Comparison of ENCODE assay signal across 19 mouse cellular contexts in genomic region chr1:20478695-20479094, GRCm38 (mm10).
DNase-seq lines count a peak whose midpoint lies in the region; ATAC-seq and TF ChIP-seq lines count a peak whose summit lies in the region.
"Had no signal": no experiment of that assay in that cellular context is flagged by ENCODE, and none has a peak within 500 bp of the region (broad histone marks: within the 10 kb centered on the region; RNA-seq: fewer than 3 reads in every experiment).

No protein-coding gene starts in this region.

- no peaks in the 10 kb centered on the region for H3K9me3 ChIP-seq in kidney, embryonic 15.5 days (replicated peaks)
- H3K9me3 ChIP-seq in forebrain, embryonic 16.5 days (ENCODE audit: control insufficient read depth, low read length) = no peaks in the 10 kb centered on the region
- H3K9me3 ChIP-seq in midbrain, embryonic 10.5 days (replicated peaks) = no peaks in the 10 kb centered on the region
- H3K9me3 ChIP-seq in neural tube, embryonic 13.5 days = no peaks in the 10 kb centered on the region
- H3K9me3 ChIP-seq: limb, embryonic 15.5 days; megakaryocyte, embryonic 14.5 days had no signal

- no peaks in the 10 kb centered on the region for H3K36me3 ChIP-seq in kidney, embryonic 15.5 days
- H3K36me3 ChIP-seq in forebrain, embryonic 16.5 days (ENCODE audit: control insufficient read depth, insufficient read depth) = no peaks in the 10 kb centered on the region
- no peaks in the 10 kb centered on the region for H3K36me3 ChIP-seq in midbrain, embryonic 10.5 days
- H3K36me3 ChIP-seq in neural tube, embryonic 13.5 days = no peaks in the 10 kb centered on the region
- H3K36me3 ChIP-seq in heart, adult 2 months (ENCODE audit: control insufficient read depth, insufficient read depth, low read length) = no peaks in the 10 kb centered on the region
- H3K36me3 ChIP-seq: limb, embryonic 15.5 days had no signal

- no peak overlapping the region for H3K27ac ChIP-seq in kidney, embryonic 15.5 days
- no peak overlapping the region for H3K27ac ChIP-seq in forebrain, embryonic 16.5 days (ENCODE audit: low read length)
- no peak overlapping the region for H3K27ac ChIP-seq in midbrain, embryonic 10.5 days (replicated peaks)
- no peak overlapping the region for H3K27ac ChIP-seq in neural tube, embryonic 13.5 days (replicated peaks)
- H3K27ac ChIP-seq in heart, adult 2 months = no peak overlapping the region
- H3K27ac ChIP-seq: limb, embryonic 15.5 days had no signal

- TF ChIP-seq CTCF in heart, adult 2 months (IDR thresholded peaks at IDR 0.05) = no peak

- intact Hi-C loops in heart, adult 2 months (cut with DNase I) = no loop called here

- no peaks in the 10 kb centered on the region for H3K79me2 ChIP-seq in heart, adult 2 months (replicated peaks; ENCODE audit: control insufficient read depth, insufficient read depth, low read length)

- ATAC-seq in kidney, embryonic 15.5 days (replicated peaks; ENCODE audit: low FRiP score) = no peak
- ATAC-seq in forebrain, embryonic 16.5 days = no peak
- no peak for ATAC-seq in neural tube, embryonic 13.5 days (ENCODE audit: low read depth)
- ATAC-seq: activated CD4-positive, CD25-positive, alpha-beta regulatory T cell, adult 4 months; Patski had no signal

- 70% methylated on average over 3 of the region's 3 CpGs for WGBS in kidney, embryonic 15.5 days
- WGBS in forebrain, embryonic 16.5 days = 75% methylated on average over 2 of the region's 3 CpGs
- 69% methylated on average over 3 of the region's 3 CpGs for WGBS in midbrain, embryonic 10.5 days
- WGBS in neural tube, embryonic 13.5 days = 60% methylated on average over 3 of the region's 3 CpGs
- WGBS in heart, adult 2 months = 77% methylated on average over 3 of the region's 3 CpGs

- H3K4me2 ChIP-seq in kidney, embryonic 15.5 days = peak overlapping the region; percentile 58; the same call in 1 of the 2 replicates
- H3K4me2 ChIP-seq in forebrain, embryonic 16.5 days (ENCODE audit: low read length) = peak overlapping the region; percentile 78
- peak overlapping the region; percentile 66 for H3K4me2 ChIP-seq in neural tube, embryonic 13.5 days

- no peak for DNase-seq in kidney, adult 18-20 months
- no peak for DNase-seq in midbrain, embryonic 10.5 days (ENCODE audit: low spot score)
- no peak for DNase-seq in cerebellum, adult 18-20 months
- no peak for DNase-seq in heart, adult 2 months
- no peak for DNase-seq in embryo, embryonic 11 days
- DNase-seq: adrenal gland, postnatal 14 days; heart, postnatal 14 days; kidney, postnatal 14 days; layer of hippocampus, adult 9-11 months; lung, postnatal 10 days; thymus, postnatal 36 days had no signal

- no peak overlapping the region for H3K9ac ChIP-seq in kidney, embryonic 15.5 days
- H3K9ac ChIP-seq in forebrain, embryonic 16.5 days (replicated peaks; ENCODE audit: low read depth, low read length) = no peak overlapping the region
- H3K9ac ChIP-seq in neural tube, embryonic 13.5 days = peak overlapping the region; percentile 58
- H3K9ac ChIP-seq in heart, adult 2 months (ENCODE audit: low read depth, low read length) = no peak overlapping the region
- H3K9ac ChIP-seq: limb, embryonic 15.5 days had no signal

- H3K4me3 ChIP-seq in kidney, embryonic 15.5 days (replicated peaks) = no peak overlapping the region
- no peak overlapping the region for H3K4me3 ChIP-seq in forebrain, embryonic 16.5 days (replicated peaks; ENCODE audit: low read length)
- H3K4me3 ChIP-seq in midbrain, embryonic 10.5 days = peak overlapping the region; percentile 62; the same call in 1 of the 2 replicates
- H3K4me3 ChIP-seq in neural tube, embryonic 13.5 days = peak overlapping the region; percentile 42; the same call in 1 of the 2 replicates
- H3K4me3 ChIP-seq in heart, adult 2 months = no peak overlapping the region
- H3K4me3 ChIP-seq: erythroblast, embryonic 14.5 days; megakaryocyte, embryonic 14.5 days had no signal

- peaks cover 11% of the 10 kb centered on the region for H3K4me1 ChIP-seq in kidney, embryonic 15.5 days
- 0 out of 2 replicates have a peak, but pooled peaks cover 3% of the 10 kb centered on the region for H3K4me1 ChIP-seq in forebrain, embryonic 16.5 days (replicated peaks; ENCODE audit: control insufficient read depth, insufficient read depth, low read length)
- peaks cover 12% of the 10 kb centered on the region for H3K4me1 ChIP-seq in midbrain, embryonic 10.5 days
- peaks cover 15% of the 10 kb centered on the region for H3K4me1 ChIP-seq in neural tube, embryonic 13.5 days (replicated peaks)
- no peaks in the 10 kb centered on the region for H3K4me1 ChIP-seq in heart, adult 2 months (ENCODE audit: control insufficient read depth, insufficient read depth, low read length)
- H3K4me1 ChIP-seq: megakaryocyte, embryonic 14.5 days had no signal

- TF ChIP-seq POLR2A in heart, adult 2 months (IDR thresholded peaks at IDR 0.05; ENCODE audit: insufficient read depth, low read depth, low read length) = no peak

- H3K27me3 ChIP-seq in kidney, embryonic 15.5 days = 0 out of 2 replicates have a peak, but pooled peaks cover 5% of the 10 kb centered on the region
- H3K27me3 ChIP-seq in forebrain, embryonic 16.5 days (replicated peaks; ENCODE audit: control insufficient read depth, insufficient read depth, low read length) = no peaks in the 10 kb centered on the region
- H3K27me3 ChIP-seq in midbrain, embryonic 10.5 days (ENCODE audit: low read depth, poor library complexity, severe bottlenecking) = peaks cover 20% of the 10 kb centered on the region
- no peaks in the 10 kb centered on the region for H3K27me3 ChIP-seq in neural tube, embryonic 13.5 days
- H3K27me3 ChIP-seq in heart, adult 2 months (ENCODE audit: control insufficient read depth, insufficient read depth, low read length) = no peaks in the 10 kb centered on the region
- H3K27me3 ChIP-seq: Patski had no signal

- TF ChIP-seq EP300 in heart, adult 2 months (IDR thresholded peaks at IDR 0.05; ENCODE audit: insufficient read depth, low read depth, low read length) = no peak

Comparison
In these comparisons a context has a peak if more than half of its experiments do, and no peak if none do; other contexts are left out.
1. H3K4me3 ChIP-seq: peak in midbrain, embryonic 10.5 days (single experiment) and neural tube, embryonic 13.5 days (single experiment); none in kidney, embryonic 15.5 days (single experiment), forebrain, embryonic 16.5 days (single experiment) and heart, adult 2 months (single experiment).
2. Peak in every context shown above with its lines, with median percentiles within 50 percentile points of each other: H3K4me2 ChIP-seq.